Mouse (Mus musculus) kidney, postnatal 4 days (tissue): ENCODE measurements at regions not wholly inside any gene's neighbourhood (a gene's known extent, or its start where the extent isn't known, plus 50 kb on each side); places are given as distances from the start of the nearest gene placed in this dataset.

Experiments used
- DNase-seq, 2 experiments: peaks; one replicate each; pipeline ENCODE4 v3.0.0; 2021; ENCODE audit warnings: mixed read lengths in 2 of 2

- peak; percentile 79 to 87 for DNase-seq
These were observed 375.5 kb upstream of the Asap2 start for GRCm38 (mm10) chr12:20614766-20615165.
